Mouse (Mus musculus) heart, postnatal 10 days (tissue): ENCODE results near the gene Ranbp9. TPM values are rescaled to one million over a fixed set of nuclear protein-coding genes. Genes with fewer than 3 reads are reported as not detected.
A peak's percentile ranks its signal among the peaks of the same experiment; 100 is the strongest.
"Not testable (repeated sequence)": the region's sequence is repeated elsewhere in the genome, so short reads cannot be mapped to it uniquely, and the experiment has no call there.

Experiments
- DNase-seq, 2 experiments: peaks; one replicate each; pipeline ENCODE4 v3.0.0; 2021
- intact Hi-C: fragments of 180-260 bp; cut with DNase I; formaldehyde crosslinking; loops from one replicate; pipeline ENCODE4 v1.15.1; 2025
- total RNA-seq, 2 experiments: library from RNA; stranded (reverse); gene quantifications; 2 replicates each; pipeline ENCODE4 v1.2.3; 2021

The Ranbp9 gene
- total RNA-seq, 2 experiments from 2014 or later: 48.9 to 49.0 TPM

- DNase-seq: no peak
- intact Hi-C loops: no loop called here
These were observed 16.7 kb upstream of the Ranbp9 start for GRCm38 (mm10) chr13:43497769-43498168.

GRCm38 (mm10) chr13:43496660-43497059, 15.6 kb upstream of the Ranbp9 start:
- intact Hi-C loops: no loop called here
- no peak for DNase-seq

GRCm38 (mm10) chr13:43495645-43496044, 14.6 kb upstream of the Ranbp9 start:
- DNase-seq: no peak
- intact Hi-C loops: no loop called here

- intact Hi-C loops: no loop called here
- no peak for DNase-seq
These were observed 12.6 kb upstream of the Ranbp9 start for GRCm38 (mm10) chr13:43493725-43494124.

- DNase-seq: no peak
- intact Hi-C loops: no loop called here
These were observed 12.0 kb upstream of the Ranbp9 start for GRCm38 (mm10) chr13:43493058-43493481.

- no peak for DNase-seq
- intact Hi-C loops: no loop called here
These were observed 5.6 kb upstream of the Ranbp9 start for GRCm38 (mm10) chr13:43486501-43487213.

- intact Hi-C loops: no loop called here
These were observed 4.3 kb upstream of the Ranbp9 start for GRCm38 (mm10) chr13:43485278-43485976.

GRCm38 (mm10) chr13:43482782-43483181, 1.7 kb upstream of the Ranbp9 start:
- intact Hi-C loops: loop anchor here (5.0 kb wide), 1 partner anchor 65 kb away; no protein-coding TSS in a partner anchor
- DNase-seq: no peak

More at GRCm38 (mm10) chr13:43485278-43485976, 4.3 kb upstream of the Ranbp9 start:
- no peak for DNase-seq

GRCm38 (mm10) chr13:43481859-43482245, 770 bp upstream of the Ranbp9 start:
- peak in 1 of 2 experiments; percentile 31 for DNase-seq
- intact Hi-C loops: loop anchor here (2.0 to 5.0 kb wide), 2 partner anchors 65 to 77 kb away; no protein-coding TSS in a partner anchor

GRCm38 (mm10) chr13:43480595-43480956, 506 bp downstream of the Ranbp9 start:
- no peak for DNase-seq
- intact Hi-C loops: loop anchor here (2.0 to 5.0 kb wide), 2 partner anchors 67 to 78 kb away; no protein-coding TSS in a partner anchor

GRCm38 (mm10) chr13:43479767-43480571, 1.1 kb downstream of the Ranbp9 start:
- intact Hi-C loops: loop anchor here (2.0 to 5.0 kb wide), 3 partner anchors 67 to 79 kb away; no protein-coding TSS in a partner anchor
- DNase-seq: peak; percentile 50 to 65

GRCm38 (mm10) chr13:43479024-43479705, 1.9 kb downstream of the Ranbp9 start:
- intact Hi-C loops: loop anchor here (5.0 kb wide), 1 partner anchor 77 kb away; no protein-coding TSS in a partner anchor
- peak in 1 of 2 experiments; percentile 17 for DNase-seq

- intact Hi-C loops: loop anchor here (5.0 kb wide), 1 partner anchor 76 kb away; no protein-coding TSS in a partner anchor
These were observed 2.5 kb downstream of the Ranbp9 start for GRCm38 (mm10) chr13:43478586-43478985.

GRCm38 (mm10) chr13:43477098-43477697, 3.9 kb downstream of the Ranbp9 start:
- DNase-seq: no peak
- intact Hi-C loops: loop anchor here (5.0 kb wide), 1 partner anchor 75 kb away; no protein-coding TSS in a partner anchor

More at GRCm38 (mm10) chr13:43478586-43478985, 2.5 kb downstream of the Ranbp9 start:
- peak; percentile 33 for DNase-seq

GRCm38 (mm10) chr13:43476226-43476625, 4.9 kb downstream of the Ranbp9 start:
- DNase-seq: no peak
- intact Hi-C loops: loop anchor here (5.0 kb wide), 1 partner anchor 74 kb away; no protein-coding TSS in a partner anchor

GRCm38 (mm10) chr13:43474722-43475121, 6.4 kb downstream of the Ranbp9 start:
- intact Hi-C loops: loop anchor here (5.0 kb wide), 1 partner anchor 72 kb away; no protein-coding TSS in a partner anchor
- no peak for DNase-seq

GRCm38 (mm10) chr13:43471861-43472260, 9.2 kb downstream of the Ranbp9 start:
- intact Hi-C loops, DNase-seq: not testable (repeated sequence)

- DNase-seq: no peak
- intact Hi-C loops: no loop called here
These were observed 11.5 kb downstream of the Ranbp9 start for GRCm38 (mm10) chr13:43469607-43470006.

GRCm38 (mm10) chr13:43464605-43465004, 16.5 kb downstream of the Ranbp9 start:
- intact Hi-C loops: no loop called here
- no peak for DNase-seq
